In the genomic region with DNA sequence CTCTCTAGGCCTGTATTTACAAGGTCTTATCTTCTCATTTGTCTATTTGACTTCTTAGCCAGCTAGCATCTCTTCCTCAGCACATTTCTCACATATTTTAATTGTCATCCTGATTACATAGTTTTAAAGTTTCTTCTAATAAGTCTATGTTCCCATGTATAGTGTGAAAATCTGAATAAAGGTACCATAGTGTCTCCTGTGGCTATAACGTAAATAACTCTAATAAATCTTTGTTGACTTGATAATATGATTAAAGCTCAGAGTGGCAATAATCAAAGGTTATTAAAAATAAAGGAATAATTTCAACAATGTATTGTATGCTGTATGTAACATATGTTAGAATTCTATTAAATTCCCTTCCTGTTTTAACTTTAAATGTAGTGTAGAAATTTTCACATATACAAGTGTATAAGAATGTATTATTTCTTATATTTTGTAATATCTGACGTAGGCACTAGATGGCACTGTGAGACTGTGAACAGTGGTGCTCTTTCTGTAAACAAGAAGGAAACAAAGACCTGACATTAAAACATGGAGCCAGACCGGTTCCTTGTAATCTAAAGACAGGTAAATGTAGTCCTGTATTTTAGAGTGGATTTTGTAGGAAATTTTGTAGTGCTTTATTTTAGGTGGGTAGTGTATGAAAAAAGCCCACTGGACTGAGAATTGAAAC, we compare ENCODE assay signal across 7 mouse cellular contexts.
DNase-seq lines count a peak whose midpoint lies in the region; ATAC-seq and TF ChIP-seq lines count a peak whose summit lies in the region.

No protein-coding gene starts in this region.

- H3K4me2 ChIP-seq in limb, embryonic 12.5 days = peak overlapping the region; percentile 30

- intact Hi-C loops in left cerebral cortex, adult 2 months (cut with DNase I) = loop anchor here (1.0 to 10.0 kb wide), 3 partner anchors 167 to 1927 kb away; no protein-coding TSS in a partner anchor

- H3K9me3 ChIP-seq in limb, embryonic 12.5 days = no peaks in the 10 kb centered on the region

- peak overlapping the region; percentile 34 for H3K4me3 ChIP-seq in left cerebral cortex, adult 2 months
- no peak overlapping the region for H3K4me3 ChIP-seq in limb, embryonic 12.5 days (replicated peaks)

- no peak overlapping the region for H3K27ac ChIP-seq in left cerebral cortex, adult 2 months
- no peak overlapping the region for H3K27ac ChIP-seq in limb, embryonic 12.5 days

- H3K4me1 ChIP-seq in limb, embryonic 12.5 days (replicated peaks) = no peaks in the 10 kb centered on the region

- DNase-seq in left cerebral cortex, adult 2 months (ENCODE audit: extremely low spot score in 1 of 2, low spot score in 2 of 2) = no peak
- no peak for DNase-seq in left cerebral cortex, adult 8-10 months (ENCODE audit: low spot score in 2 of 2)
- peak; percentile 22 for DNase-seq in c-Kit-positive CD71-negative TER-119-negative erythroid progenitor cells, embryonic 14.5 days (ENCODE audit: low read depth)
- peak; percentile 57 for DNase-seq in forelimb bud, embryonic 11.5 days (ENCODE audit: low read depth, low spot score)
- peak; percentile 18 for DNase-seq in skeletal muscle tissue, adult 2 months (ENCODE audit: low read depth, low spot score)
- DNase-seq in right cerebral cortex, postnatal 25 days = no peak

- no peaks in the 10 kb centered on the region for H3K27me3 ChIP-seq in limb, embryonic 12.5 days

- WGBS in limb, embryonic 12.5 days = 35% methylated on average over 3 of the region's 3 CpGs

- no peak for ATAC-seq in limb, embryonic 12.5 days (ENCODE audit: insufficient number of reproducible peaks, insufficient read depth, low FRiP score, low TSS enrichment, low read depth)

- no peaks in the 10 kb centered on the region for H3K36me3 ChIP-seq in limb, embryonic 12.5 days

- peak; percentile 74 for TF ChIP-seq CTCF in left cerebral cortex, adult 2 months (IDR thresholded peaks at IDR 0.05)

- H3K9ac ChIP-seq in limb, embryonic 12.5 days (replicated peaks) = no peak overlapping the region

Comparison
In these comparisons a context has a peak if more than half of its experiments do, and no peak if none do; other contexts are left out.
1. DNase-seq: peak in c-Kit-positive CD71-negative TER-119-negative erythroid progenitor cells, embryonic 14.5 days (single experiment), forelimb bud, embryonic 11.5 days (single experiment) and skeletal muscle tissue, adult 2 months (single experiment); none in left cerebral cortex, adult 2 months (0 of 2), left cerebral cortex, adult 8-10 months (0 of 2) and right cerebral cortex, postnatal 25 days (single experiment).